Comparison of ENCODE assay signal across 20 mouse cellular contexts in the genomic region with DNA sequence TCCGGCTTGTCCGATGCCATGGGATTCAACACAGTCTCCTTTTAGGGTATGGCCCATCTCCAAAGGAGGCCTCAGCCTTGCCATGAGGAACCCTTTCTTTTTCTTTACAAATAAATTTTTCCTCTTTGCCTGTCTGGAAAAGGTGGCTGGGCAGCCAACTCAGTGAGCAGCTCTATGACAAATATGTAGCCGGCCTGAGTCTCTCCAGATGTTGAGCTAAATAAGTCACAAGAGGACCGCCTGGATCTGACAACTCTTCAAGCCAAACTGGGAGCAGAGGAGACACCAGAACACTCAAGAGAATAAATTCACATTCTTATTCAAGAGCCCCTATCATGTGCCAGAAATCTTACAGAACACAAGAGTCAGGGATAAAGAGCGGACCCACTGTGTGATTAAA. TPM values are rescaled to one million over a fixed set of nuclear protein-coding genes. Genes with fewer than 3 reads are reported as not detected.
DNase-seq lines count a peak whose midpoint lies in the region; ATAC-seq and TF ChIP-seq lines count a peak whose summit lies in the region.
"Had no signal": no experiment of that assay in that cellular context is flagged by ENCODE, and none has a peak within 500 bp of the region (broad histone marks: within the 10 kb centered on the region; RNA-seq: fewer than 3 reads in every experiment).

No protein-coding gene starts in this region.

- no peaks in the 10 kb centered on the region for H3K79me2 ChIP-seq in heart, adult 2 months (replicated peaks; ENCODE audit: control insufficient read depth, insufficient read depth, low read length)
- no peaks in the 10 kb centered on the region for H3K79me2 ChIP-seq in macrophage (ENCODE audit: inconsistent target)

- no peak overlapping the region for H3K4me2 ChIP-seq in stomach, embryonic 14.5 days (replicated peaks; ENCODE audit: low read depth, low read length)
- H3K4me2 ChIP-seq in stomach, postnatal 0 days (replicated peaks; ENCODE audit: low read depth): no peak overlapping the region
- H3K4me2 ChIP-seq in forebrain, embryonic 16.5 days (ENCODE audit: low read length): no peak overlapping the region
- H3K4me2 ChIP-seq: embryonic facial prominence, embryonic 12.5 days; forebrain, embryonic 13.5 days; forebrain, embryonic 15.5 days had no signal

- TF ChIP-seq POLR2A in heart, adult 2 months (IDR thresholded peaks at IDR 0.05; ENCODE audit: insufficient read depth, low read depth, low read length): no peak

- H3K9ac ChIP-seq in heart, adult 2 months (ENCODE audit: low read depth, low read length): no peak overlapping the region
- no peak overlapping the region for H3K9ac ChIP-seq in stomach, embryonic 14.5 days (replicated peaks; ENCODE audit: low read depth, low read length)
- H3K9ac ChIP-seq in stomach, postnatal 0 days (ENCODE audit: low read length): no peak overlapping the region
- H3K9ac ChIP-seq in forebrain, embryonic 16.5 days (replicated peaks; ENCODE audit: low read depth, low read length): no peak overlapping the region
- H3K9ac ChIP-seq: embryonic facial prominence, embryonic 12.5 days; forebrain, embryonic 13.5 days; forebrain, embryonic 15.5 days had no signal

- H3K4me1 ChIP-seq in heart, adult 2 months (ENCODE audit: control insufficient read depth, insufficient read depth, low read length): peaks cover 7% of the 10 kb centered on the region
- H3K4me1 ChIP-seq in stomach, embryonic 14.5 days (ENCODE audit: control insufficient read depth, insufficient read depth, low read length): 0 out of 2 replicates have a peak, but pooled peaks cover 2% of the 10 kb centered on the region
- H3K4me1 ChIP-seq in stomach, postnatal 0 days (replicated peaks; ENCODE audit: control insufficient read depth, insufficient read depth): no peaks in the 10 kb centered on the region
- no peaks in the 10 kb centered on the region for H3K4me1 ChIP-seq in forebrain, embryonic 16.5 days (replicated peaks; ENCODE audit: control insufficient read depth, insufficient read depth, low read length)
- H3K4me1 ChIP-seq: embryonic facial prominence, embryonic 12.5 days; forebrain, embryonic 13.5 days; forebrain, embryonic 15.5 days had no signal

- intact Hi-C loops in heart, adult 2 months (cut with DNase I): no loop called here
- intact Hi-C loops in heart, postnatal 10 days (cut with DNase I): no loop called here
- intact Hi-C loops in heart, postnatal 36 days (cut with DNase I): no loop called here

- H3K4me3 ChIP-seq in heart, adult 2 months: no peak overlapping the region
- no peak overlapping the region for H3K4me3 ChIP-seq in stomach, embryonic 14.5 days (ENCODE audit: low read depth, low read length)
- no peak overlapping the region for H3K4me3 ChIP-seq in stomach, postnatal 0 days (ENCODE audit: low read depth, low read length)
- no peak overlapping the region for H3K4me3 ChIP-seq in macrophage (ENCODE audit: inconsistent target)
- H3K4me3 ChIP-seq in forebrain, embryonic 16.5 days (replicated peaks; ENCODE audit: low read length): no peak overlapping the region
- H3K4me3 ChIP-seq: embryonic facial prominence, embryonic 10.5 days; embryonic facial prominence, embryonic 12.5 days; forebrain, embryonic 13.5 days; forebrain, embryonic 15.5 days had no signal

- TF ChIP-seq EP300 in heart, adult 2 months (IDR thresholded peaks at IDR 0.05; ENCODE audit: insufficient read depth, low read depth, low read length): no peak
- TF ChIP-seq EP300 in stomach, postnatal 0 days (optimal IDR thresholded peaks at IDR 0.05): no peak

- DNase-seq in heart, adult 11 months: peak; percentile 95
- DNase-seq in heart, adult 2 months: no peak
- DNase-seq in heart, postnatal 10 days: peak; percentile 46 to 49
- no peak for DNase-seq in heart, postnatal 36 days
- no peak for DNase-seq in stomach, postnatal 0 days (ENCODE audit: low spot score)
- DNase-seq: adrenal gland, adult 2 months; adrenal gland, postnatal 10 days; adrenal gland, postnatal 25 days; cerebellum, adult 11-12 months; cerebellum, adult 2 months; cerebellum, adult 9-10 months; cerebellum, postnatal 10 days; cerebellum, postnatal 25 days had no signal

- no peaks in the 10 kb centered on the region for H3K36me3 ChIP-seq in heart, adult 2 months (ENCODE audit: control insufficient read depth, insufficient read depth, low read length)
- no peaks in the 10 kb centered on the region for H3K36me3 ChIP-seq in stomach, embryonic 14.5 days (ENCODE audit: control insufficient read depth, insufficient read depth, low read length)
- H3K36me3 ChIP-seq in stomach, postnatal 0 days (ENCODE audit: control insufficient read depth, insufficient read depth, low read length): no peaks in the 10 kb centered on the region
- H3K36me3 ChIP-seq in macrophage (ENCODE audit: inconsistent target): no peaks in the 10 kb centered on the region
- H3K36me3 ChIP-seq in forebrain, embryonic 16.5 days (ENCODE audit: control insufficient read depth, insufficient read depth): no peaks in the 10 kb centered on the region
- H3K36me3 ChIP-seq: embryonic facial prominence, embryonic 10.5 days; embryonic facial prominence, embryonic 12.5 days; forebrain, embryonic 15.5 days had no signal

- TF ChIP-seq CTCF in heart, adult 2 months (IDR thresholded peaks at IDR 0.05): no peak
- no peak for TF ChIP-seq CTCF in stomach, postnatal 0 days (IDR thresholded peaks at IDR 0.05; ENCODE audit: low read depth)

- H3K27me3 ChIP-seq in heart, adult 2 months (ENCODE audit: control insufficient read depth, insufficient read depth, low read length): no peaks in the 10 kb centered on the region
- H3K27me3 ChIP-seq in stomach, embryonic 14.5 days (ENCODE audit: control insufficient read depth, insufficient read depth, low read length): no peaks in the 10 kb centered on the region
- no peaks in the 10 kb centered on the region for H3K27me3 ChIP-seq in stomach, postnatal 0 days (ENCODE audit: control insufficient read depth, insufficient read depth, low read length)
- no peaks in the 10 kb centered on the region for H3K27me3 ChIP-seq in forebrain, embryonic 16.5 days (replicated peaks; ENCODE audit: control insufficient read depth, insufficient read depth, low read length)
- H3K27me3 ChIP-seq: embryonic facial prominence, embryonic 12.5 days; forebrain, embryonic 13.5 days; forebrain, embryonic 15.5 days had no signal

- H3K27ac ChIP-seq in heart, adult 2 months: no peak overlapping the region; the same call in 1 of the 2 replicates
- no peak overlapping the region for H3K27ac ChIP-seq in stomach, embryonic 14.5 days (ENCODE audit: low read length)
- H3K27ac ChIP-seq in stomach, postnatal 0 days (replicated peaks): no peak overlapping the region
- peak overlapping the region; percentile 92 for H3K27ac ChIP-seq in macrophage
- H3K27ac ChIP-seq in forebrain, embryonic 16.5 days (ENCODE audit: low read length): no peak overlapping the region
- H3K27ac ChIP-seq: embryonic facial prominence, embryonic 10.5 days; embryonic facial prominence, embryonic 12.5 days; forebrain, embryonic 13.5 days; forebrain, embryonic 15.5 days had no signal

- ATAC-seq in stomach, embryonic 14.5 days (ENCODE audit: insufficient number of reproducible peaks, insufficient read depth, low FRiP score, low read depth): 0 out of 2 replicates have a peak, but pooled peaks have one; percentile 23
- no peak for ATAC-seq in stomach, postnatal 0 days (ENCODE audit: low FRiP score, low TSS enrichment)
- no peak for ATAC-seq in forebrain, embryonic 16.5 days
- ATAC-seq: forebrain, embryonic 13.5 days; forebrain, embryonic 15.5 days had no signal

- WGBS in heart, adult 2 months: 72% methylated on average over 5 of the region's 5 CpGs
- WGBS in stomach, embryonic 14.5 days: 80% methylated on average over 5 of the region's 5 CpGs
- 71% methylated on average over 5 of the region's 5 CpGs for WGBS in stomach, postnatal 0 days
- 96% methylated on average over 5 of the region's 5 CpGs for WGBS in macrophage (ENCODE audit: missing documents)
- 97% methylated on average over 5 of the region's 5 CpGs for WGBS in forebrain, embryonic 16.5 days

- no peaks in the 10 kb centered on the region for H3K9me3 ChIP-seq in stomach, embryonic 14.5 days (ENCODE audit: control insufficient read depth, low read depth, low read length)
- no peaks in the 10 kb centered on the region for H3K9me3 ChIP-seq in stomach, postnatal 0 days (ENCODE audit: control insufficient read depth, low read length)
- no peaks in the 10 kb centered on the region for H3K9me3 ChIP-seq in forebrain, embryonic 16.5 days (ENCODE audit: control insufficient read depth, low read length)
- H3K9me3 ChIP-seq: embryonic facial prominence, embryonic 10.5 days; embryonic facial prominence, embryonic 12.5 days; forebrain, embryonic 13.5 days; forebrain, embryonic 15.5 days had no signal

RNA-seq across cellular contexts. Expression of a gene that starts 10.5 kb away (rescaled TPM):
- 10 to 100 TPM; 22.1 to 29.6 TPM for total RNA-seq in heart, adult 2 months (2021)
- 13.5 and 18.1 TPM in 2 replicates for polyA plus RNA-seq in heart, adult 2 months (2012; rRNA removed)
- 10 to 100 TPM; 34.9 to 36.4 TPM for total RNA-seq in heart, postnatal 10 days (2021)
- 10 to 100 TPM; 27.2 to 35.3 TPM for total RNA-seq in heart, postnatal 36 days (2021)
- polyA plus RNA-seq in stomach, embryonic 14.5 days (2014; fragmentation: Nextera tagmentation; extraction: Ambion mirVana): 42.4 and 45.4 TPM in 2 replicates
- polyA plus RNA-seq in stomach, postnatal 0 days (2015; fragmentation: Nextera tagmentation; extraction: Ambion mirVana): 12.3 and 12.4 TPM in 2 replicates
- total RNA-seq in macrophage (2018; cell fraction: chromatin; rRNA removed): 100 to 1,000 TPM in 25 of 26 experiments, 10 to 100 TPM in 1; 85.3 to 805 (median 258) TPM
- total RNA-seq in macrophage (2018; cell fraction: cytosol; rRNA removed): 100 to 1,000 TPM in 6 of 26 experiments, 10 to 100 TPM in 20; 45.2 to 178 (median 60.2) TPM
- total RNA-seq in macrophage (2018; cell fraction: nucleus; rRNA removed): 100 to 1,000 TPM; 101 to 429 (median 216) TPM
- polyA plus RNA-seq in macrophage (2018): 31.2 to 90.6 TPM (median 32.9 TPM) in 3 replicates
- polyA plus RNA-seq in forebrain, embryonic 16.5 days (2015; fragmentation: Nextera tagmentation; extraction: Ambion mirVana): 38.7 and 47.6 TPM in 2 replicates

Comparison
In these comparisons a context has a peak if more than half of its experiments do, and no peak if none do; other contexts are left out.
1. DNase-seq: peak in heart, adult 11 months (single experiment) and heart, postnatal 10 days (2 of 2); none in heart, adult 2 months (0 of 2), heart, postnatal 36 days (0 of 2) and stomach, postnatal 0 days (single experiment).